Mouse (Mus musculus): ENCODE data around the gene Pold1.

- TF ChIP-seq CTCF (IDR thresholded peaks at IDR 0.05) (no peak), EP300 (IDR thresholded peaks at IDR 0.05) (no peak)
Measured at GRCm38 (mm10) chr7:44492166-44492826, 56.4 kb downstream of the Pold1 start.

All from lung, postnatal 0 days (tissue).